Mouse (Mus musculus): Measurements from ENCODE around the gene Sept11. TPM values are rescaled to one million over a fixed set of nuclear protein-coding genes. Genes with fewer than 3 reads are reported as not detected.

Sept11 gene
- total and polyA plus RNA-seq, 3 experiments, result 72.3 to 138 (median 78.5) TPM

DNA sequence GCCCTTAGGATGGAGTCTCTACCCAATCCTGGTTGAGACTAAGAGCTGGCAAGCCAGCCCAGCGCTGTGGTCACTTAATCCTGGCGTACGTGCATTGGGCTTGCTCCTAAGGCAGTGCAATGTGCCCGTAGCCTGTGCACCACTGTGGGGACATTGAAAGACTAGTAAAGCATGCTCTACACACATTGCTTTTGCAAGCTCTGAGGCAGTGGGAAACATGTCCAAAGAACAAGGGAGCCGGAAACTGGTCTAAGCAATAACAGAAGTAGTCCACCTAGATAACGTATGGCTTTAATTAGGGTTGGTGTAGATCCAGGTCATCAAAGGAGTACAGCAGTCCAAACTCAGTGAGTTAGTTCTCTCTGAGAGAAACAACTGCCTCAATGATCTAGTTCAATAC is 75.4 kb downstream of the Sept11 start:
- Histone ChIP-seq H3K4me1 (ENCODE audit: control insufficient read depth in 1 of 2, insufficient read depth in 2 of 2) (no peaks in the 10 kb centered on the region), H3K9ac (ENCODE audit: insufficient read depth, low read depth) (no peak overlapping the region), H3K27me3 (replicated peaks) (no peaks in the 10 kb centered on the region), H3K4me2 (ENCODE audit: insufficient read depth, low read depth, poor library complexity, severe bottlenecking) (no peak overlapping the region), H3K79me2 (replicated peaks; ENCODE audit: control insufficient read depth, extremely low read depth, insufficient read depth, poor library complexity, severe bottlenecking) (no peaks in the 10 kb centered on the region), H3K4me3 (replicated peaks in 1 of 3; ENCODE audit: low read depth in 2 of 3, low read length in 2 of 3, poor library complexity in 1 of 3) (no peak overlapping the region), H3K27ac (ENCODE audit: insufficient read depth, low read depth) (no peak overlapping the region), H3K36me3 (replicated peaks in 1 of 2; ENCODE audit: control insufficient read depth in 1 of 2, insufficient read depth in 1 of 2, low read length in 1 of 2) (peaks cover 65 to 97% of the 10 kb centered on the region in 2 experiments), H3K9me3 (replicated peaks; ENCODE audit: low read length) (no peaks in the 10 kb centered on the region)
- in situ Hi-C loops (cut with MboI; ENCODE audit: low pct_ligation_motif_present, low pct_unique_long_range_greater_than_20kb, low sequenced_read_pairs), result no loop called here
- no peak for TF ChIP-seq MEF2A (IDR thresholded peaks at IDR 0.05; ENCODE audit: borderline replicate concordance, low read depth, low read length)
- TF ChIP-seq JUN (IDR thresholded peaks at IDR 0.05; ENCODE audit: insufficient read depth, low read depth, low read length), result no peak
- dilution Hi-C loops (cut with MboI; ENCODE audit: extremely low pct_ligation_motif_present, extremely low pct_unique_long_range_greater_than_20kb, low sequenced_read_pairs), result no loop called here
- no peak for DNase-seq (ENCODE audit: extremely low read depth)

DNA sequence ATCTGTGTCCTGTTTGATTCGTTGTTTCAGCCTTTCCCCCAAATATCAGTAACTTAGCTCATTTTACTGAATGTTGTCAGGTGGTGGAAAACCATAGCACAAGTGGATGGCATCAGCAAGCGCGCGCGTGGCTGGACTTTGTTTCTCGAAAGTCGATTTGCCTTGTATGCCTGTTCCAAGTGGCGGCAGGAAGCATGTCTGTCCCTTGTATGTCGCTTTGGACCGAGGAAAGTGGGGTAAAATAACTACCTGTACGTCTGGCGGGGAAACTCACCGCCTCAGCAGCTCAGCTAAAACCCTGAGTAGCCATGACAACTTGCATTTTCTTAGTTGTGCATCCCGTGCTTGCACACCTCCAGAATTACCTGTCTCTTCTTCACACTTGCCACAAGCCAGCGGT is 78.2 kb downstream of the Sept11 start:
- H3K27me3 ChIP-seq (replicated peaks), result no peaks in the 10 kb centered on the region
- H3K4me3 ChIP-seq (replicated peaks in 1 of 3; ENCODE audit: low read depth in 2 of 3, low read length in 2 of 3, poor library complexity in 1 of 3), result no peak overlapping the region
- no peaks in the 10 kb centered on the region for H3K9me3 ChIP-seq (replicated peaks; ENCODE audit: low read length)
- TF ChIP-seq NELFE (IDR thresholded peaks at IDR 0.05; ENCODE audit: low read depth, low read length) (no peak), GABPA (IDR thresholded peaks at IDR 0.05; ENCODE audit: insufficient replicate concordance, low read depth, low read length) (no peak), POLR2AphosphoS2 (IDR thresholded peaks at IDR 0.05; ENCODE audit: low read depth, low read length) (no peak), CTCF (conservative IDR thresholded peaks at IDR 0.05 in 1 of 2, IDR thresholded peaks at IDR 0.05 in 1 of 2; ENCODE audit: low read depth in 2 of 2, low read length in 2 of 2) (no peak), ZNF384 (IDR thresholded peaks at IDR 0.05; ENCODE audit: low read depth, low read length) (no peak), E2F4 (IDR thresholded peaks at IDR 0.05; ENCODE audit: insufficient replicate concordance, low read depth, low read length) (no peak), CHD1 (IDR thresholded peaks at IDR 0.05; ENCODE audit: low read depth, low read length) (no peak), PAX5 (IDR thresholded peaks at IDR 0.05; ENCODE audit: low read length) (no peak), MEF2A (IDR thresholded peaks at IDR 0.05; ENCODE audit: borderline replicate concordance, low read depth, low read length) (no peak), ZMIZ1 (IDR thresholded peaks at IDR 0.05; ENCODE audit: low read depth, low read length) (no peak), SIN3A (IDR thresholded peaks at IDR 0.05; ENCODE audit: low read length) (no peak), MAFK (IDR thresholded peaks at IDR 0.05; ENCODE audit: insufficient replicate concordance, low read length) (no peak), ETS1 (conservative IDR thresholded peaks at IDR 0.05; ENCODE audit: low read depth, low read length) (no peak), TCF12 (IDR thresholded peaks at IDR 0.05; ENCODE audit: low read depth, low read length) (no peak), ZC3H11A (IDR thresholded peaks at IDR 0.05; ENCODE audit: low read depth, low read length) (no peak), JUN (IDR thresholded peaks at IDR 0.05; ENCODE audit: insufficient read depth, low read depth, low read length) (no peak), TBP (conservative IDR thresholded peaks at IDR 0.05; ENCODE audit: low read depth, low read length) (no peak), BHLHE40 (IDR thresholded peaks at IDR 0.05; ENCODE audit: low read depth, low read length) (no peak), SMC3 (IDR thresholded peaks at IDR 0.05; ENCODE audit: low read depth, low read length) (no peak), MAX (IDR thresholded peaks at IDR 0.05; ENCODE audit: low read length) (no peak)
- in situ Hi-C loops (cut with MboI; ENCODE audit: low pct_ligation_motif_present, low pct_unique_long_range_greater_than_20kb, low sequenced_read_pairs) (no loop called here), dilution Hi-C loops (cut with MboI; ENCODE audit: extremely low pct_ligation_motif_present, extremely low pct_unique_long_range_greater_than_20kb, low sequenced_read_pairs) (no loop called here)
- no peaks in the 10 kb centered on the region; the same call in 1 of the 2 replicates for H3K79me2 ChIP-seq (replicated peaks; ENCODE audit: control insufficient read depth, extremely low read depth, insufficient read depth, poor library complexity, severe bottlenecking)
- H3K4me2 ChIP-seq (ENCODE audit: insufficient read depth, low read depth, poor library complexity, severe bottlenecking), result no peak overlapping the region
- no peaks in the 10 kb centered on the region for H3K4me1 ChIP-seq (ENCODE audit: control insufficient read depth in 1 of 2, insufficient read depth in 2 of 2)
- DNase-seq (ENCODE audit: extremely low read depth), result no peak
- H3K27ac ChIP-seq (ENCODE audit: insufficient read depth, low read depth), result no peak overlapping the region
- peaks cover 56 to 93% of the 10 kb centered on the region in 2 experiments for H3K36me3 ChIP-seq (replicated peaks in 1 of 2; ENCODE audit: control insufficient read depth in 1 of 2, insufficient read depth in 1 of 2, low read length in 1 of 2)
- no peak overlapping the region for H3K9ac ChIP-seq (ENCODE audit: insufficient read depth, low read depth)

Data from CH12.LX (cell line).